Mouse (Mus musculus) hindbrain, embryonic 14.5 days (tissue): ENCODE measurements around the gene Nsa2. TPM values are rescaled to one million over a fixed set of nuclear protein-coding genes. Genes with fewer than 3 reads are reported as not detected.
"Not testable (repeated sequence)": the region's sequence is repeated elsewhere in the genome, so short reads cannot be mapped to it uniquely, and the experiment has no call there.

ENCODE experiments used
- ATAC-seq: fragments of 200-750 bp; cut with Nextera tagmentation; 2 replicates; pipeline ENCODE4 v1.8.0; 2017; ENCODE audit warnings: moderate number of reproducible peaks, mild to moderate bottlenecking, moderate TSS enrichment, moderate library complexity; ENCODE audit not compliant: low FRiP score
- DNase-seq: peaks from one replicate; pipeline ENCODE4 v3.0.0-alpha.2; 2015; ENCODE audit warnings: low spot score
- H3K27ac ChIP-seq: fragments of 300-500 bp; sonication (generic); 2 replicates; pipeline ENCODE4 v1.5.1; 2014; ENCODE audit warnings: mild to moderate bottlenecking, moderate library complexity
- H3K27me3 ChIP-seq: fragments of 300-500 bp; sonication (generic); 2 replicates; pipeline ENCODE4 v1.6.1; 2014; ENCODE audit warnings: mild to moderate bottlenecking, low read length, mixed read lengths; ENCODE audit not compliant: control insufficient read depth, insufficient read depth
- H3K36me3 ChIP-seq: fragments of 300-500 bp; sonication (generic); replicated peaks from 2 replicates; pipeline ENCODE4 v1.6.1; 2014; ENCODE audit not compliant: control insufficient read depth, insufficient read depth
- H3K4me1 ChIP-seq: fragments of 300-500 bp; sonication (generic); replicated peaks from 2 replicates; pipeline ENCODE4 v1.6.1; 2014; ENCODE audit warnings: antibody characterized with exemption, low read length, mixed read lengths; ENCODE audit not compliant: control insufficient read depth, insufficient read depth
- H3K4me2 ChIP-seq: fragments of 300-500 bp; sonication (generic); replicated peaks from 2 replicates; pipeline ENCODE4 v1.6.1; 2014; ENCODE audit warnings: mild to moderate bottlenecking, moderate library complexity
- H3K4me3 ChIP-seq: fragments of 300-500 bp; sonication (generic); replicated peaks from 2 replicates; pipeline ENCODE4 v1.5.1; 2014; ENCODE audit warnings: mild to moderate bottlenecking, low read length
- H3K9ac ChIP-seq: fragments of 300-500 bp; sonication (generic); 2 replicates; pipeline ENCODE4 v1.6.1; 2014
- H3K9me3 ChIP-seq: fragments of 300-500 bp; sonication (generic); 2 replicates; pipeline ENCODE4 v1.6.1; 2016; ENCODE audit warnings: low read length; ENCODE audit not compliant: control insufficient read depth
- WGBS: fragments of 180-500 bp; shearing (Covaris S2); extraction: QIAGEN DNeasy Blood & Tissue Kit; methylation state at CpG from one replicate; pipeline ENCODE4 v1.1.7; 2014; 5-methylcytosine and 5-hydroxymethylcytosine counted together
- polyA plus RNA-seq: library from polyadenylated mRNA; unstranded; fragments of >200 nt; fragmentation: Nextera tagmentation; extraction: Ambion mirVana; gene quantifications from 2 replicates; pipeline ENCODE4 v1.2.1, GENCODE M21; 2014

The Nsa2 gene
- polyA plus RNA-seq, 1 experiment from 2014 or later, result 44.4 TPM

GRCm38 (mm10) chr13:97175520-97176264 is 38.0 kb upstream of the Nsa2 start:
- ATAC-seq (no peak), DNase-seq (no peak)
- no peaks in the 10 kb centered on the region for H3K27me3 ChIP-seq
- H3K27ac ChIP-seq, result no peak overlapping the region
- H3K4me3 ChIP-seq, result no peak overlapping the region
- no peak overlapping the region for H3K9ac ChIP-seq
- H3K36me3 ChIP-seq, result peaks cover 87% of the 10 kb centered on the region
- H3K4me2 ChIP-seq, result no peak overlapping the region
- WGBS, result 91% methylated on average over 10 of the region's 10 CpGs
- no peaks in the 10 kb centered on the region for H3K9me3 ChIP-seq
- no peaks in the 10 kb centered on the region for H3K4me1 ChIP-seq

- Histone ChIP-seq H3K4me3 (no peak overlapping the region), H3K27me3 (no peaks in the 10 kb centered on the region), H3K9me3 (no peaks in the 10 kb centered on the region), H3K27ac (no peak overlapping the region), H3K4me2 (no peak overlapping the region), H3K4me1 (no peaks in the 10 kb centered on the region), H3K9ac (no peak overlapping the region), H3K36me3 (peaks cover 71% of the 10 kb centered on the region)
- ATAC-seq (no peak), DNase-seq (peak; percentile 68)
- 61% methylated on average over 4 of the region's 4 CpGs for WGBS
These were observed 8.1 kb upstream of the Nsa2 start for GRCm38 (mm10) chr13:97145834-97146233.

DNA sequence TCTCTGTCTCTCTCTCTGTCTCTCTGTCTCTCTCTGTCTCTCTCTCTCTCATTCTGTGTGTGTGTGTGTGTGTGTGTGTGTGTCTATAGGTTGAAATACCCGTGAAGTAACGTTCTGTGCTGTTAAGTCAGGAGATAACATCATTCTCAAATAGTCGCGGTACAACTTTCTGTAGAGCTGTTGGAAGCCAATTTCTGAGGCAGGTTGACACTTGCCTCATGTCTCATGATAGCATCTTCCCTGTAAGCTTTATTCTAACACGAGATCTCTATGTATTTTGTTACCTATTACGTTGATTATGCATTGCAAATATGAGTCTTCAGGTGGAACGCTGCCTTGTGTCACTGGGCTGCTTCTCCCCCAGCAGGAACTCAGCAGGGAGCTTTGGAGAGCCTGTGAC is 4.6 kb upstream of the Nsa2 start:
- peaks cover 8% of the 10 kb centered on the region for H3K4me1 ChIP-seq
- no peaks in the 10 kb centered on the region for H3K27me3 ChIP-seq
- ATAC-seq (no peak), DNase-seq (no peak)
- no peak overlapping the region for H3K4me2 ChIP-seq
- H3K36me3 ChIP-seq, result peaks cover 40% of the 10 kb centered on the region
- no peak overlapping the region for H3K4me3 ChIP-seq
- 94% methylated on average over 7 of the region's 7 CpGs for WGBS
- no peak overlapping the region for H3K9ac ChIP-seq
- no peaks in the 10 kb centered on the region for H3K9me3 ChIP-seq
- H3K27ac ChIP-seq, result no peak overlapping the region

DNA sequence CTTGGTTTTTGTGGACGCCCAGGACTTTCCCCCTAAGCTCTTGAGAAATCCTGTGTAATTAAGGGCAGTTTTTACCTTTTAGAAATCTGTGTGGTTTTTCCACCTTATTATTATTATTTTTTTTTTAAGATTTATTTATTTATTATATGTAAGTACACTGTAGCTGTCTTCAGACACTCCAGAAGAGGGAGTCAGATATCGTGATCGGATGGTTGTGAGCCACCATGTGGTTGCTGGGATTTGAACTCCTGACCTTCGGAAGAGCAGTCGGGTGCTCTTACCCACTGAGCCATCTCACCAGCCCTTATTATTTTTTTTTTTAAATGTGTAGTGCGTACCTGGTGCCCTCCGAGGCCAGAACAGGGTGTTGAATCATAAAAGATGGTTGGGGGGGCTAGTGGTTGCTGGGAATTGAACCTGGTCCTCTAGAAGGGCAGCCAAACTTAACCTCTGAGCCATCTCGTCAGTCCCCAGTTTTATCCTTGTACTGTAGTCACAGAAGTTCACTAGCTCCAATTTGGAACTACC is 731 bp upstream of the Nsa2 start:
- 31% methylated on average over 8 of the region's 8 CpGs for WGBS
- peak overlapping the region; percentile 48 for H3K4me2 ChIP-seq

GRCm38 (mm10) chr13:97130413-97130812 is 7.3 kb downstream of the Nsa2 start:
- H3K4me2 ChIP-seq, H3K9me3 ChIP-seq, H3K27me3 ChIP-seq, ATAC-seq, H3K9ac ChIP-seq, H3K27ac ChIP-seq, H3K4me3 ChIP-seq, DNase-seq, H3K4me1 ChIP-seq: not testable (repeated sequence)
- peaks cover 60% of the 10 kb centered on the region for H3K36me3 ChIP-seq
- WGBS, result no CpG with 5 or more reads among the region's 2 CpGs

More for the DNA sequence above, 731 bp upstream of the Nsa2 start:
- Histone ChIP-seq H3K27ac (peak overlapping the region; percentile 89), H3K4me3 (peak overlapping the region; percentile 87), H3K36me3 (peaks cover 40% of the 10 kb centered on the region), H3K4me1 (peaks cover 16% of the 10 kb centered on the region), H3K9ac (peak overlapping the region; percentile 94)
- H3K9me3 ChIP-seq, ATAC-seq, DNase-seq, H3K27me3 ChIP-seq: not testable (repeated sequence)

GRCm38 (mm10) chr13:97129654-97130053 is 8.1 kb downstream of the Nsa2 start:
- H3K4me2 ChIP-seq, H3K4me1 ChIP-seq, ATAC-seq, H3K27ac ChIP-seq, H3K9me3 ChIP-seq, DNase-seq, H3K4me3 ChIP-seq, H3K27me3 ChIP-seq, H3K9ac ChIP-seq: not testable (repeated sequence)
- 89% methylated on average over 2 of the region's 4 CpGs for WGBS
- peaks cover 60% of the 10 kb centered on the region for H3K36me3 ChIP-seq

- H3K9ac ChIP-seq, result no peak overlapping the region
- H3K36me3 ChIP-seq, result peaks cover 79% of the 10 kb centered on the region
- 84% methylated on average over 3 of the region's 3 CpGs for WGBS
- DNase-seq, result no peak
- H3K4me1 ChIP-seq, result no peaks in the 10 kb centered on the region
- no peaks in the 10 kb centered on the region for H3K27me3 ChIP-seq
- H3K4me2 ChIP-seq, result no peak overlapping the region
- no peaks in the 10 kb centered on the region for H3K9me3 ChIP-seq
- no peak overlapping the region for H3K4me3 ChIP-seq
- no peak for ATAC-seq
- H3K27ac ChIP-seq, result no peak overlapping the region
These were observed 16.4 kb downstream of the Nsa2 start for GRCm38 (mm10) chr13:97121341-97121740.

DNA sequence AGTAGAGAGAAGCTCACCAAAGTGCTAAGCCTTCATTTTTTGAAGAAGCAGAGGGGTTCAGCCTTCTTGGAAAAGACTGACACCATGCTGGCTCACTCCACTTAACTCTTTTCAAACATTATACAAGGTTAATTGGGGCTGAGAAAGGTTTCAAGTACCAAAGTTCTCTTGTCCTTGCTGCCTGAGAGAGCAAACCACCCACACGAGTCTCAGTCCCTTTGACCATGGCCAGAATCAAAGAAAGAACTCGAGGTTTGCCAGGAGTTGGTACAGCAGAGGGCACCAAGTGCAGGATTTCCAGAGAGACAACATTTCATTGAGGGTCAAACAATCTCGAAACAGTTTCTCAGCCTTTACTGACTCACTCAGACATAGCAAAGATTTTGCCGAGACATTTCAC is 28.7 kb downstream of the Nsa2 start:
- H3K36me3 ChIP-seq, result peaks cover 37% of the 10 kb centered on the region
- H3K4me1 ChIP-seq, result no peaks in the 10 kb centered on the region
- no peaks in the 10 kb centered on the region for H3K9me3 ChIP-seq
- H3K4me3 ChIP-seq, result no peak overlapping the region
- no peak overlapping the region for H3K27ac ChIP-seq
- H3K4me2 ChIP-seq, result no peak overlapping the region
- H3K9ac ChIP-seq, result no peak overlapping the region
- ATAC-seq (no peak), DNase-seq (no peak)
- 85% methylated on average over 4 of the region's 4 CpGs for WGBS
- H3K27me3 ChIP-seq, result no peaks in the 10 kb centered on the region

DNA sequence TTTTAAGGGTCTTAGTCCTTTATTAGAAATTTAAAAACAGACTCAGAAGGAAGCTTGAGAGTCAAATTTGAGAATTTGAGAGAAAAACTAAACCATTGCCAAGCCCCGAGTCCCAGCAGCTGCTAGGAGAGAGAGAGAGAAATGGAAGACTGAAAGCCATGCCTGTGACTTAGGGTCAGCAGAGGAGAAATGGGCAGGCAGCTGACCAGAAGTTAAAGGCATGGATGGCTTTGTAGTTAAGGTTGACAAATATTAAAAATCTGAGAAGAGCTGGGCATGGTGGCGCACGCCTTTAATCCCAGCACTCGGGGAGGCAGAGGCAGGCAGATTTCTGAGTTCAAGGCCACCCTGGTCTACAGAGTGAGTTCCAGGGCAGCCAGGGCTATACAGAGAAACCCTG is 30.0 kb downstream of the Nsa2 start:
- not testable (repeated sequence) for H3K4me3 ChIP-seq, H3K4me1 ChIP-seq, H3K4me2 ChIP-seq, H3K9ac ChIP-seq, ATAC-seq, DNase-seq, H3K27me3 ChIP-seq, H3K27ac ChIP-seq, H3K9me3 ChIP-seq
- peaks cover 31% of the 10 kb centered on the region for H3K36me3 ChIP-seq
- 97% methylated on average over 4 of the region's 4 CpGs for WGBS
